Mouse (Mus musculus): ENCODE data around the gene Pfkfb3. TPM values are rescaled to one million over a fixed set of nuclear protein-coding genes. Genes with fewer than 3 reads are reported as not detected.

Pfkfb3 gene
- polyA plus RNA-seq (2015; fragmentation: Nextera tagmentation; extraction: Ambion mirVana): 5.5 and 6.5 TPM in 2 replicates

GRCm38 (mm10) chr2:11553471-11554400 lies at the start of gene Pfkfb3:
TSS of gene Pfkfb3 (minus strand) at chr2:11554077.

Other genes with a start within 250 kb of the Pfkfb3 start
- gene Rbm17, start 50.1 kb upstream of the Pfkfb3 start, polyA plus RNA-seq (2015; fragmentation: Nextera tagmentation; extraction: Ambion mirVana): 66.6 and 98.9 TPM in 2 replicates
- gene Gm17490, start 72.2 kb upstream of the Pfkfb3 start, polyA plus RNA-seq (2015; fragmentation: Nextera tagmentation; extraction: Ambion mirVana): not detected in 2 replicates
- gene Il2ra, start 88.7 kb upstream of the Pfkfb3 start, polyA plus RNA-seq (2015; fragmentation: Nextera tagmentation; extraction: Ambion mirVana): 0.06 TPM in 1 of 2 replicates, not detected in the other
- 4.0 and 5.8 TPM in 2 replicates for gene Il15ra, start 151.2 kb upstream of the Pfkfb3 start, polyA plus RNA-seq (2015; fragmentation: Nextera tagmentation; extraction: Ambion mirVana)
- 78.4 and 90.1 TPM in 2 replicates for gene Fbh1, start 223.5 kb upstream of the Pfkfb3 start, polyA plus RNA-seq (2015; fragmentation: Nextera tagmentation; extraction: Ambion mirVana)
- 26.0 and 29.3 TPM in 2 replicates for gene Ankrd16, start 223.8 kb upstream of the Pfkfb3 start, polyA plus RNA-seq (2015; fragmentation: Nextera tagmentation; extraction: Ambion mirVana)